Mouse (Mus musculus): ENCODE measurements around the gene Olfr155. TPM values are rescaled to one million over a fixed set of nuclear protein-coding genes. Genes with fewer than 3 reads are reported as not detected.

Gene Olfr155
- total and polyA plus RNA-seq, 2 experiments from 2014 or later, result not detected

GRCm38 (mm10) chr4:43833752-43834151 lies 17.6 kb upstream of the Olfr155 start:
- no peak overlapping the region for H3K9ac ChIP-seq (replicated peaks; ENCODE audit: low read depth, low read length)
- no peak overlapping the region for H3K4me2 ChIP-seq (ENCODE audit: low read depth, low read length)
- ATAC-seq (ENCODE audit: insufficient read depth, low read depth) (no peak), DNase-seq (ENCODE audit: low spot score) (no peak)
- no peak overlapping the region for H3K27ac ChIP-seq (ENCODE audit: low read depth)
- no peaks in the 10 kb centered on the region for H3K4me1 ChIP-seq (ENCODE audit: control insufficient read depth, insufficient read depth)
- WGBS, result 63% methylated on average over 5 of the region's 5 CpGs
- no peak for TF ChIP-seq CTCF (IDR thresholded peaks at IDR 0.05; ENCODE audit: low read depth)
- no peak for TF ChIP-seq EP300 (IDR thresholded peaks at IDR 0.05; ENCODE audit: low read depth)
- H3K4me3 ChIP-seq (ENCODE audit: low read depth, low read length), result no peak overlapping the region
- no peaks in the 10 kb centered on the region for H3K36me3 ChIP-seq (replicated peaks; ENCODE audit: control insufficient read depth, insufficient read depth, low read length)
- H3K9me3 ChIP-seq (replicated peaks; ENCODE audit: control insufficient read depth, low read length), result no peaks in the 10 kb centered on the region
- H3K27me3 ChIP-seq (ENCODE audit: control insufficient read depth, insufficient read depth, low read length), result no peaks in the 10 kb centered on the region

GRCm38 (mm10) chr4:43834749-43835148 lies 16.6 kb upstream of the Olfr155 start:
- Histone ChIP-seq H3K36me3 (replicated peaks; ENCODE audit: control insufficient read depth, insufficient read depth, low read length) (no peaks in the 10 kb centered on the region), H3K27me3 (ENCODE audit: control insufficient read depth, insufficient read depth, low read length) (no peaks in the 10 kb centered on the region), H3K27ac (ENCODE audit: low read depth) (no peak overlapping the region), H3K4me2 (ENCODE audit: low read depth, low read length) (no peak overlapping the region), H3K4me3 (ENCODE audit: low read depth, low read length) (no peak overlapping the region), H3K9ac (replicated peaks; ENCODE audit: low read depth, low read length) (no peak overlapping the region), H3K9me3 (replicated peaks; ENCODE audit: control insufficient read depth, low read length) (no peaks in the 10 kb centered on the region), H3K4me1 (ENCODE audit: control insufficient read depth, insufficient read depth) (no peaks in the 10 kb centered on the region)
- 36% methylated on average over 4 of the region's 4 CpGs for WGBS
- ATAC-seq (ENCODE audit: insufficient read depth, low read depth) (no peak), DNase-seq (ENCODE audit: low spot score) (no peak)
- TF ChIP-seq CTCF (IDR thresholded peaks at IDR 0.05; ENCODE audit: low read depth) (no peak), EP300 (IDR thresholded peaks at IDR 0.05; ENCODE audit: low read depth) (no peak)

- Histone ChIP-seq H3K4me2 (ENCODE audit: low read depth, low read length) (no peak overlapping the region), H3K27ac (ENCODE audit: low read depth) (no peak overlapping the region), H3K36me3 (replicated peaks; ENCODE audit: control insufficient read depth, insufficient read depth, low read length) (no peaks in the 10 kb centered on the region), H3K9me3 (replicated peaks; ENCODE audit: control insufficient read depth, low read length) (peaks cover 7% of the 10 kb centered on the region), H3K9ac (replicated peaks; ENCODE audit: low read depth, low read length) (no peak overlapping the region), H3K4me3 (ENCODE audit: low read depth, low read length) (no peak overlapping the region), H3K27me3 (ENCODE audit: control insufficient read depth, insufficient read depth, low read length) (no peaks in the 10 kb centered on the region), H3K4me1 (ENCODE audit: control insufficient read depth, insufficient read depth) (no peaks in the 10 kb centered on the region)
- ATAC-seq (ENCODE audit: insufficient read depth, low read depth) (no peak), DNase-seq (ENCODE audit: low spot score) (no peak)
- no peak for TF ChIP-seq CTCF (IDR thresholded peaks at IDR 0.05; ENCODE audit: low read depth)
- TF ChIP-seq EP300 (IDR thresholded peaks at IDR 0.05; ENCODE audit: low read depth), result no peak
- WGBS, result 76% methylated on average over 3 of the region's 3 CpGs
Observed at GRCm38 (mm10) chr4:43838326-43838725, 13.0 kb upstream of the Olfr155 start.

- Histone ChIP-seq H3K4me2 (ENCODE audit: low read depth, low read length) (no peak within 1 kb of the TSS), H3K27me3 (ENCODE audit: control insufficient read depth, insufficient read depth, low read length) (no peaks in the 10 kb centered on the region), H3K9me3 (replicated peaks; ENCODE audit: control insufficient read depth, low read length) (peaks cover 7% of the 10 kb centered on the region), H3K27ac (ENCODE audit: low read depth) (no peak within 1 kb of the TSS), H3K4me1 (ENCODE audit: control insufficient read depth, insufficient read depth) (no peaks in the 10 kb centered on the region), H3K36me3 (replicated peaks; ENCODE audit: control insufficient read depth, insufficient read depth, low read length) (no peaks in the 10 kb centered on the region), H3K4me3 (ENCODE audit: low read depth, low read length) (no peak within 1 kb of the TSS), H3K9ac (replicated peaks; ENCODE audit: low read depth, low read length) (no peak within 1 kb of the TSS)
- ATAC-seq (ENCODE audit: insufficient read depth, low read depth) (no peak), DNase-seq (ENCODE audit: low spot score) (no peak)
- TF ChIP-seq CTCF (IDR thresholded peaks at IDR 0.05; ENCODE audit: low read depth), result no peak
- WGBS, result 65% methylated on average over 1 of the region's 1 CpGs
Observed at GRCm38 (mm10) chr4:43840101-43840500, 11.3 kb upstream of the Olfr155 start, which contains the start of gene Olfr157. TSS of gene Olfr157 (minus strand) at chr4:43840201.

GRCm38 (mm10) chr4:43854101-43854500 lies 2.7 kb downstream of the Olfr155 start:
- Histone ChIP-seq H3K27me3 (ENCODE audit: control insufficient read depth, insufficient read depth, low read length) (0 out of 2 replicates have a peak, but pooled peaks cover 2% of the 10 kb centered on the region), H3K4me3 (ENCODE audit: low read depth, low read length) (no peak overlapping the region), H3K9me3 (replicated peaks; ENCODE audit: control insufficient read depth, low read length) (no peaks in the 10 kb centered on the region), H3K4me2 (ENCODE audit: low read depth, low read length) (no peak overlapping the region), H3K9ac (replicated peaks; ENCODE audit: low read depth, low read length) (no peak overlapping the region), H3K27ac (ENCODE audit: low read depth) (no peak overlapping the region), H3K36me3 (replicated peaks; ENCODE audit: control insufficient read depth, insufficient read depth, low read length) (no peaks in the 10 kb centered on the region), H3K4me1 (ENCODE audit: control insufficient read depth, insufficient read depth) (no peaks in the 10 kb centered on the region)
- WGBS, result 66% methylated on average over 8 of the region's 8 CpGs
- DNase-seq (ENCODE audit: low spot score), result no peak
- ATAC-seq (ENCODE audit: insufficient read depth, low read depth), result no peak
- TF ChIP-seq CTCF (IDR thresholded peaks at IDR 0.05; ENCODE audit: low read depth) (no peak), EP300 (IDR thresholded peaks at IDR 0.05; ENCODE audit: low read depth) (no peak)

GRCm38 (mm10) chr4:43859886-43860285 lies 8.5 kb downstream of the Olfr155 start:
- Histone ChIP-seq H3K36me3 (replicated peaks; ENCODE audit: control insufficient read depth, insufficient read depth, low read length) (no peaks in the 10 kb centered on the region), H3K27me3 (ENCODE audit: control insufficient read depth, insufficient read depth, low read length) (no peaks in the 10 kb centered on the region), H3K4me3 (ENCODE audit: low read depth, low read length) (no peak overlapping the region), H3K9me3 (replicated peaks; ENCODE audit: control insufficient read depth, low read length) (0 out of 2 replicates have a peak, but pooled peaks cover 3% of the 10 kb centered on the region), H3K27ac (ENCODE audit: low read depth) (no peak overlapping the region), H3K4me2 (ENCODE audit: low read depth, low read length) (no peak overlapping the region), H3K4me1 (ENCODE audit: control insufficient read depth, insufficient read depth) (no peaks in the 10 kb centered on the region), H3K9ac (replicated peaks; ENCODE audit: low read depth, low read length) (no peak overlapping the region)
- DNase-seq (ENCODE audit: low spot score) (no peak), ATAC-seq (ENCODE audit: insufficient read depth, low read depth) (no peak)
- 78% methylated on average over 10 of the region's 10 CpGs for WGBS
- no peak for TF ChIP-seq EP300 (IDR thresholded peaks at IDR 0.05; ENCODE audit: low read depth)
- no peak for TF ChIP-seq CTCF (IDR thresholded peaks at IDR 0.05; ENCODE audit: low read depth)

All from heart, postnatal 0 days (tissue).